Mouse (Mus musculus): Measurements from ENCODE around the gene Vmn2r3. TPM values are rescaled to one million over a fixed set of nuclear protein-coding genes. Genes with fewer than 3 reads are reported as not detected.
"Not testable (repeated sequence)": the region's sequence is repeated elsewhere in the genome, so short reads cannot be mapped to it uniquely, and the experiment has no call there.

Gene Vmn2r3
- total RNA-seq (2021) = not detected
- long read RNA-seq, experiment 1 = 0 reads
- long read RNA-seq, experiment 2 = 0 reads

GRCm38 (mm10) chr3:64289609-64290008, at the start of gene Vmn2r3:
Gene Vmn2r3, minus strand, starts transcription at chr3:64289709.
- DNase-seq = no peak

- no peak for DNase-seq
Observed at GRCm38 (mm10) chr3:64332548-64332947, 43.0 kb upstream of the Vmn2r3 start.

- no peak for DNase-seq
Observed at GRCm38 (mm10) chr3:64321824-64322223, 32.3 kb upstream of the Vmn2r3 start.

- no peak for DNase-seq
Observed at GRCm38 (mm10) chr3:64306799-64307198, 17.3 kb upstream of the Vmn2r3 start.

GRCm38 (mm10) chr3:64265762-64266112, 23.8 kb downstream of the Vmn2r3 start:
- no peak for DNase-seq

GRCm38 (mm10) chr3:64265056-64265761, 24.3 kb downstream of the Vmn2r3 start:
- not testable (repeated sequence) for DNase-seq

GRCm38 (mm10) chr3:64259582-64259981, 29.9 kb downstream of the Vmn2r3 start:
- no peak for DNase-seq

- no peak for DNase-seq
Observed at GRCm38 (mm10) chr3:64251646-64252045, 37.9 kb downstream of the Vmn2r3 start.

- not testable (repeated sequence) for DNase-seq
Observed at GRCm38 (mm10) chr3:64250461-64250860, 39.0 kb downstream of the Vmn2r3 start.

- DNase-seq = not testable (repeated sequence)
Observed at GRCm38 (mm10) chr3:64235459-64235858, 54.0 kb downstream of the Vmn2r3 start.

GRCm38 (mm10) chr3:64233655-64234054, 55.9 kb downstream of the Vmn2r3 start:
- not testable (repeated sequence) for DNase-seq

- DNase-seq = no peak
Observed at GRCm38 (mm10) chr3:64227243-64227642, 62.3 kb downstream of the Vmn2r3 start.

Other genes starting within 250 kb of the Vmn2r3 start
- under 1 TPM; 0.08 TPM for gene Vmn2r1, start 208.2 kb downstream of the Vmn2r3 start, total RNA-seq (2021)
- gene Vmn2r2, start 147.8 kb downstream of the Vmn2r3 start, total RNA-seq (2021) = not detected
- gene Vmn2r4, start 125.7 kb upstream of the Vmn2r3 start, total RNA-seq (2021) = not detected
- not detected for gene Vmn2r5, start 220.1 kb upstream of the Vmn2r3 start, total RNA-seq (2021)